Mouse (Mus musculus): ENCODE measurements around the gene Nlrx1. TPM values are rescaled to one million over a fixed set of nuclear protein-coding genes. Genes with fewer than 3 reads are reported as not detected.
A peak's percentile ranks its signal among the peaks of the same experiment; 100 is the strongest.

The Nlrx1 gene
- total RNA-seq, 1 experiment, result 1.1 TPM

- peaks cover 0 to 9% of the 10 kb centered on the region in 2 experiments; a peak in 2 of 4 replicates for H3K4me1 ChIP-seq (ENCODE audit: control insufficient read depth in 2 of 2, insufficient read depth in 2 of 2, low read length in 2 of 2, poor library complexity in 1 of 2)
- H3K27ac ChIP-seq (ENCODE audit: insufficient read depth, low read depth, low read length, poor library complexity, severe bottlenecking), result no peak overlapping the region
- TF ChIP-seq CHD2 (IDR thresholded peaks at IDR 0.05; ENCODE audit: low read depth, low read length) (no peak), HCFC1 (IDR thresholded peaks at IDR 0.05; ENCODE audit: borderline replicate concordance, insufficient read depth, low read length) (no peak), ZNF384 (IDR thresholded peaks at IDR 0.05; ENCODE audit: low read depth, low read length) (no peak), ZC3H11A (IDR thresholded peaks at IDR 0.05; ENCODE audit: borderline replicate concordance, low read depth, low read length) (no peak), MAFK (IDR thresholded peaks at IDR 0.05; ENCODE audit: insufficient read depth, low read depth, low read length) (no peak)
- H3K36me3 ChIP-seq (ENCODE audit: control insufficient read depth, insufficient read depth, low read length, poor library complexity, severe bottlenecking), result no peaks in the 10 kb centered on the region
- in situ Hi-C loops (cut with MboI; ENCODE audit: low sequenced_read_pairs in 2 of 2, unreplicated experiment in 2 of 2), result no loop called here
- H3K9ac ChIP-seq (ENCODE audit: insufficient read depth, low read depth, low read length, poor library complexity, severe bottlenecking), result no peak overlapping the region
- DNase-seq (ENCODE audit: low read depth, low spot score), result no peak
- no peak overlapping the region for H3K4me3 ChIP-seq (ENCODE audit: insufficient read depth in 1 of 2, low read depth in 1 of 2, low read length in 2 of 2, poor library complexity in 1 of 2, severe bottlenecking in 1 of 2)
- no peaks in the 10 kb centered on the region for H3K9me3 ChIP-seq (ENCODE audit: control insufficient read depth, insufficient read depth, low read depth, low read length)
These were observed 18.0 kb downstream of the Nlrx1 start for GRCm38 (mm10) chr9:44250445-44250844.

- no peaks in the 10 kb centered on the region for H3K36me3 ChIP-seq (ENCODE audit: control insufficient read depth, insufficient read depth, low read length, poor library complexity, severe bottlenecking)
- peak overlapping the region; percentile 26 to 35; a peak in 1 of 4 replicates for H3K4me3 ChIP-seq (ENCODE audit: insufficient read depth in 1 of 2, low read depth in 1 of 2, low read length in 2 of 2, poor library complexity in 1 of 2, severe bottlenecking in 1 of 2)
- no peak for TF ChIP-seq HCFC1 (IDR thresholded peaks at IDR 0.05; ENCODE audit: borderline replicate concordance, insufficient read depth, low read length)
- no peak for TF ChIP-seq MAFK (IDR thresholded peaks at IDR 0.05; ENCODE audit: insufficient read depth, low read depth, low read length)
- no peak for TF ChIP-seq CHD2 (IDR thresholded peaks at IDR 0.05; ENCODE audit: low read depth, low read length)
- no peak for TF ChIP-seq ZNF384 (IDR thresholded peaks at IDR 0.05; ENCODE audit: low read depth, low read length)
- TF ChIP-seq ZC3H11A (IDR thresholded peaks at IDR 0.05; ENCODE audit: borderline replicate concordance, low read depth, low read length), result no peak
- H3K27ac ChIP-seq (ENCODE audit: insufficient read depth, low read depth, low read length, poor library complexity, severe bottlenecking), result no peak overlapping the region
- no peaks in the 10 kb centered on the region for H3K9me3 ChIP-seq (ENCODE audit: control insufficient read depth, insufficient read depth, low read depth, low read length)
- 0 out of 2 replicates have a peak overlapping the region, but pooled peaks have one; percentile 8 for H3K9ac ChIP-seq (ENCODE audit: insufficient read depth, low read depth, low read length, poor library complexity, severe bottlenecking)
- in situ Hi-C loops (cut with MboI; ENCODE audit: low sequenced_read_pairs in 2 of 2, unreplicated experiment in 2 of 2), result no loop called here
- DNase-seq (ENCODE audit: low read depth, low spot score), result no peak
- H3K4me1 ChIP-seq (ENCODE audit: control insufficient read depth in 2 of 2, insufficient read depth in 2 of 2, low read length in 2 of 2, poor library complexity in 1 of 2), result peaks cover 0 to 9% of the 10 kb centered on the region in 2 experiments; a peak in 2 of 4 replicates
These were observed 18.9 kb downstream of the Nlrx1 start for GRCm38 (mm10) chr9:44249181-44250146.

GRCm38 (mm10) chr9:44247907-44248306 is 20.5 kb downstream of the Nlrx1 start:
- H3K9me3 ChIP-seq (ENCODE audit: control insufficient read depth, insufficient read depth, low read depth, low read length), result no peaks in the 10 kb centered on the region
- peaks cover 0 to 9% of the 10 kb centered on the region in 2 experiments; a peak in 2 of 4 replicates for H3K4me1 ChIP-seq (ENCODE audit: control insufficient read depth in 2 of 2, insufficient read depth in 2 of 2, low read length in 2 of 2, poor library complexity in 1 of 2)
- no peak overlapping the region for H3K4me3 ChIP-seq (ENCODE audit: insufficient read depth in 1 of 2, low read depth in 1 of 2, low read length in 2 of 2, poor library complexity in 1 of 2, severe bottlenecking in 1 of 2)
- no peaks in the 10 kb centered on the region for H3K36me3 ChIP-seq (ENCODE audit: control insufficient read depth, insufficient read depth, low read length, poor library complexity, severe bottlenecking)
- in situ Hi-C loops (cut with MboI; ENCODE audit: low sequenced_read_pairs in 2 of 2, unreplicated experiment in 2 of 2), result no loop called here
- no peak overlapping the region for H3K9ac ChIP-seq (ENCODE audit: insufficient read depth, low read depth, low read length, poor library complexity, severe bottlenecking)
- H3K27ac ChIP-seq (ENCODE audit: insufficient read depth, low read depth, low read length, poor library complexity, severe bottlenecking), result no peak overlapping the region
- DNase-seq (ENCODE audit: low read depth, low spot score), result no peak
- no peak for TF ChIP-seq CHD2 (IDR thresholded peaks at IDR 0.05; ENCODE audit: low read depth, low read length)
- TF ChIP-seq MAFK (IDR thresholded peaks at IDR 0.05; ENCODE audit: insufficient read depth, low read depth, low read length), result no peak
- TF ChIP-seq ZC3H11A (IDR thresholded peaks at IDR 0.05; ENCODE audit: borderline replicate concordance, low read depth, low read length), result no peak
- no peak for TF ChIP-seq HCFC1 (IDR thresholded peaks at IDR 0.05; ENCODE audit: borderline replicate concordance, insufficient read depth, low read length)
- no peak for TF ChIP-seq ZNF384 (IDR thresholded peaks at IDR 0.05; ENCODE audit: low read depth, low read length)

GRCm38 (mm10) chr9:44243621-44244020 is 24.8 kb downstream of the Nlrx1 start:
- H3K4me3 ChIP-seq (ENCODE audit: insufficient read depth in 1 of 2, low read depth in 1 of 2, low read length in 2 of 2, poor library complexity in 1 of 2, severe bottlenecking in 1 of 2), result no peak overlapping the region
- no peaks in the 10 kb centered on the region for H3K36me3 ChIP-seq (ENCODE audit: control insufficient read depth, insufficient read depth, low read length, poor library complexity, severe bottlenecking)
- no peak overlapping the region for H3K27ac ChIP-seq (ENCODE audit: insufficient read depth, low read depth, low read length, poor library complexity, severe bottlenecking)
- no peak overlapping the region for H3K9ac ChIP-seq (ENCODE audit: insufficient read depth, low read depth, low read length, poor library complexity, severe bottlenecking)
- no peaks in the 10 kb centered on the region for H3K9me3 ChIP-seq (ENCODE audit: control insufficient read depth, insufficient read depth, low read depth, low read length)
- no peaks in the 10 kb centered on the region for H3K4me1 ChIP-seq (ENCODE audit: control insufficient read depth in 2 of 2, insufficient read depth in 2 of 2, low read length in 2 of 2, poor library complexity in 1 of 2)
- no peak for TF ChIP-seq CHD2 (IDR thresholded peaks at IDR 0.05; ENCODE audit: low read depth, low read length)
- no peak for TF ChIP-seq MAFK (IDR thresholded peaks at IDR 0.05; ENCODE audit: insufficient read depth, low read depth, low read length)
- no peak for TF ChIP-seq ZC3H11A (IDR thresholded peaks at IDR 0.05; ENCODE audit: borderline replicate concordance, low read depth, low read length)
- no peak for TF ChIP-seq HCFC1 (IDR thresholded peaks at IDR 0.05; ENCODE audit: borderline replicate concordance, insufficient read depth, low read length)
- TF ChIP-seq ZNF384 (IDR thresholded peaks at IDR 0.05; ENCODE audit: low read depth, low read length), result no peak
- in situ Hi-C loops (cut with MboI; ENCODE audit: low sequenced_read_pairs in 2 of 2, unreplicated experiment in 2 of 2), result no loop called here
- no peak for DNase-seq (ENCODE audit: low read depth, low spot score)
